In genomic region chr12:33341351-33341892, GRCm38 (mm10) we compare ENCODE assay signal across 10 mouse cellular contexts. TPM values are rescaled to one million over a fixed set of nuclear protein-coding genes. Genes with fewer than 3 reads are reported as not detected.
DNase-seq lines count a peak whose midpoint lies in the region; ATAC-seq lines count a peak whose summit lies in the region.
"Had no signal": no experiment of that assay in that cellular context is flagged by ENCODE, and none has a peak within 500 bp of the region (broad histone marks: within the 10 kb centered on the region; RNA-seq: fewer than 3 reads in every experiment).

No protein-coding gene starts in this region.

- peak; percentile 60 for ATAC-seq in neural tube, embryonic 15.5 days (ENCODE audit: low FRiP score)

- peak overlapping the region; percentile 47; the same call in 1 of the 2 replicates for H3K27ac ChIP-seq in neural tube, embryonic 15.5 days (replicated peaks)
- H3K27ac ChIP-seq: liver, embryonic 13.5 days had no signal

- no peak overlapping the region for H3K4me3 ChIP-seq in neural tube, embryonic 15.5 days (replicated peaks)
- H3K4me3 ChIP-seq: liver, embryonic 13.5 days had no signal

- peak overlapping the region; percentile 7; the same call in 1 of the 2 replicates for H3K9ac ChIP-seq in neural tube, embryonic 15.5 days (replicated peaks)
- H3K9ac ChIP-seq: liver, embryonic 13.5 days had no signal

- H3K4me2 ChIP-seq in neural tube, embryonic 15.5 days, result peak overlapping the region; percentile 16; the same call in 1 of the 2 replicates
- H3K4me2 ChIP-seq: liver, embryonic 13.5 days had no signal

- no peaks in the 10 kb centered on the region for H3K36me3 ChIP-seq in neural tube, embryonic 15.5 days

- WGBS in neural tube, embryonic 15.5 days, result 35% methylated on average over 17 of the region's 17 CpGs

- H3K4me1 ChIP-seq in neural tube, embryonic 15.5 days, result peaks cover 58% of the 10 kb centered on the region

- peak; percentile 56 for DNase-seq in adrenal gland, postnatal 14 days
- no peak for DNase-seq in adrenal gland, adult 2 months
- peak; percentile 26 for DNase-seq in lung, postnatal 10 days
- DNase-seq in lung, postnatal 25 days (ENCODE audit: low spot score), result no peak
- peak; percentile 56 to 59 for DNase-seq in frontal cortex, postnatal 10 days (ENCODE audit: low spot score in 2 of 2)
- no peak for DNase-seq in B cell, adult 2 months
- no peak for DNase-seq in embryo, embryonic 9.5 days (ENCODE audit: extremely low spot score)
- DNase-seq: liver, embryonic 13.5 days had no signal

- no peaks in the 10 kb centered on the region for H3K9me3 ChIP-seq in neural tube, embryonic 15.5 days (replicated peaks)
- H3K9me3 ChIP-seq: liver, embryonic 13.5 days had no signal

- H3K27me3 ChIP-seq in neural tube, embryonic 15.5 days (replicated peaks), result no peaks in the 10 kb centered on the region
- H3K27me3 ChIP-seq: liver, embryonic 13.5 days had no signal

RNA-seq across cellular contexts. Expression of gene Efcab10, which starts 53.2 kb away (rescaled TPM):
- total RNA-seq in adrenal gland, postnatal 14 days (2021), result not detected in 2 replicates
- total RNA-seq in adrenal gland, adult 2 months (2021), result under 1 TPM in 1 of 2 experiments, not detected in 1; 0.45 TPM
- polyA plus RNA-seq in adrenal gland, adult 2 months (2012; rRNA removed), result not detected in 2 replicates
- 2.5 and 3.1 TPM in 2 replicates for polyA plus RNA-seq in neural tube, embryonic 15.5 days (2015; fragmentation: Nextera tagmentation; extraction: Ambion mirVana)
- polyA plus RNA-seq: liver, embryonic 13.5 days; small intestine, adult 2 months had no signal

Comparison
In these comparisons a context has a peak if more than half of its experiments do, and no peak if none do; other contexts are left out.
1. DNase-seq: peak in adrenal gland, postnatal 14 days (single experiment), lung, postnatal 10 days (single experiment) and frontal cortex, postnatal 10 days (2 of 2); none in adrenal gland, adult 2 months (single experiment), lung, postnatal 25 days (single experiment), B cell, adult 2 months (0 of 2) and embryo, embryonic 9.5 days (single experiment).